Comparison of ENCODE assay signal across 12 mouse cellular contexts in the genomic region with DNA sequence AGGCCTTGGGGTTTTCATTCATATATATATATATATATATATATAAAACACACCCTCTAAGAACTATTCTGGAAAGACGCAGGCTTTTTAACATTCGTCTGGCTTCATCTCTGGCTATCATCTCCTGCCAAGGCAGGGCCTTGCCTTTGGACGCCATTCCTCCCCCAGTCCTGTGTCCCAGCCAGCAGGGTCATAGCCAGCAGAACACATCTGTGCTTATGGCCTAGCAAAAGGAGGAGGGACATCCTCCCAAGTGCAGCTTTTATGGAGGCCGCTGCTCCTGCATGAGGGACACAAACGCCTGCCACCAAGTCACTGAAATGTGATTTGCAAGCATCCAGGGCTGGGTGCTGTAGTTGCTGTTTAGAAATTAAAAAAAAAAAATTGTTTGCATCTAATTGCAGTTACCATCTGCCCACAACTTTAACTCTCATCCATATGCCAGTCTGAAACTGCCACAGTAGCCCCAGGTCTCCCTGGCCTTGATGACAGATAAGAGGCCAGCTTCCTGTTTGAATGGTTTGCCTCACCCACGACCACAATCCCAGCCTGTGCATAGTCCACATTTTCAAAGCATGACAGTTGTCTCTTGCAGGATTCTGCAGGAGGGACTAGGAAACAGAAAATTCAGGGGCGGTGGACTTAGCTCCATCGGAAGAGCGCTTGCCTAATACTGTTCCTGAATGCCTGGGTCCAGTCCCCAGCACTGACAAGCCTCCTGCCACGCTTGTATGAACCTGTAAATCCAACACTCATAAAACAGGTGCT.
A peak's percentile ranks its signal among the peaks of the same experiment; 100 is the strongest.
DNase-seq lines count a peak whose midpoint lies in the region; ATAC-seq lines count a peak whose summit lies in the region.
"Had no signal": no experiment of that assay in that cellular context is flagged by ENCODE, and none has a peak within 500 bp of the region (broad histone marks: within the 10 kb centered on the region; RNA-seq: fewer than 3 reads in every experiment).

No protein-coding gene starts in this region.

- H3K27me3 ChIP-seq in stomach, embryonic 16.5 days (ENCODE audit: control insufficient read depth, insufficient read depth, low read length): no peaks in the 10 kb centered on the region
- H3K27me3 ChIP-seq: CH12.LX; embryonic facial prominence, embryonic 15.5 days had no signal

- DNase-seq in cerebellum, postnatal 14 days: peak; percentile 33
- DNase-seq in cerebellum, adult 18-20 months: no peak
- peak; percentile 16 for DNase-seq in ovary, adult 18-20 months (ENCODE audit: low spot score)
- no peak for DNase-seq in ovary, postnatal 10 days (ENCODE audit: low spot score)
- DNase-seq in heart, postnatal 4 days: peak; percentile 52
- DNase-seq: spleen, adult 18-20 months had no signal

- no peak overlapping the region for H3K4me3 ChIP-seq in stomach, embryonic 16.5 days (replicated peaks; ENCODE audit: low read length)
- H3K4me3 ChIP-seq: embryonic facial prominence, embryonic 15.5 days had no signal

- no peaks in the 10 kb centered on the region for H3K36me3 ChIP-seq in stomach, embryonic 16.5 days (ENCODE audit: control insufficient read depth, insufficient read depth, low read length)
- H3K36me3 ChIP-seq: embryonic facial prominence, embryonic 15.5 days had no signal

- peak; percentile 31; the same call in 1 of the 2 replicates for ATAC-seq in stomach, embryonic 16.5 days (ENCODE audit: insufficient read depth, low FRiP score)
- ATAC-seq in activated CD4-positive, CD25-positive, alpha-beta regulatory T cell, adult 4 months: no peak
- ATAC-seq in megakaryocyte-erythroid progenitor cell, adult 5-6 weeks (replicated peaks; ENCODE audit: low FRiP score, low TSS enrichment, poor library complexity, severe bottlenecking): no peak

- H3K27ac ChIP-seq in stomach, embryonic 16.5 days (ENCODE audit: low read length): no peak overlapping the region
- H3K27ac ChIP-seq: embryonic facial prominence, embryonic 15.5 days; hindbrain, embryonic 14.5 days had no signal

- no peak overlapping the region for H3K9ac ChIP-seq in stomach, embryonic 16.5 days (ENCODE audit: low read length)
- H3K9ac ChIP-seq: embryonic facial prominence, embryonic 15.5 days; hindbrain, embryonic 14.5 days had no signal

- no peak overlapping the region for H3K4me2 ChIP-seq in stomach, embryonic 16.5 days (ENCODE audit: low read depth, low read length)
- H3K4me2 ChIP-seq: embryonic facial prominence, embryonic 15.5 days; hindbrain, embryonic 14.5 days had no signal

- H3K9me3 ChIP-seq in stomach, embryonic 16.5 days (replicated peaks; ENCODE audit: control insufficient read depth, low read length): no peaks in the 10 kb centered on the region
- H3K9me3 ChIP-seq: embryonic facial prominence, embryonic 15.5 days had no signal

- H3K4me1 ChIP-seq in stomach, embryonic 16.5 days (ENCODE audit: control insufficient read depth, insufficient read depth, low read length): no peaks in the 10 kb centered on the region

- WGBS in stomach, embryonic 16.5 days: 55% methylated on average over 10 of the region's 10 CpGs

Comparison
In these comparisons a context has a peak if more than half of its experiments do, and no peak if none do; other contexts are left out.
1. DNase-seq: peak in cerebellum, postnatal 14 days (2 of 2), ovary, adult 18-20 months (single experiment) and heart, postnatal 4 days (single experiment); none in cerebellum, adult 18-20 months (0 of 2) and ovary, postnatal 10 days (single experiment).